7 mouse cellular contexts compared by ENCODE assay signal in the genomic region with DNA sequence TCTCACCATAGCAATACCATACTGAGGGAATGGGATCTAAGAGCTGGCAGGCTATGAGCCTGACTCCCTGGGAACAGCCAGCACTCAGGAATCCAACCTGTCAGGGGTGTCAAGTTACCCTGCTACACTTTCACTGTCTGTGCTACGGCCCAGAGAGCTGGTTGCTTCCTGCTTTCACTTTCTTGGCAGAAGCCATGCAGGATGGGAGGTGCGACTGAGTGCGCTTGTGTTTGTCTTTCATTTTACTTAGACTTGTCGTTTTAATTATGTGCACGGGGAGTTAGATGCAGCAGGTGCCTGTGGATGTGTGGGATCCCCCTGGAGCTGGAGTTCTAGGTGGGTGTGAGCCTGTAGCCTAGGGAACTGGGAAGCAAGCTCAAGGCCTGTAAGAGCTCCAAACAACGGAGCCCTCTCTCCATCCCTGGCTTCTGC. TPM values are rescaled to one million over a fixed set of nuclear protein-coding genes. Genes with fewer than 3 reads are reported as not detected.
DNase-seq lines count a peak whose midpoint lies in the region; ATAC-seq and TF ChIP-seq lines count a peak whose summit lies in the region.

No protein-coding gene starts in this region.

- no peaks in the 10 kb centered on the region for H3K9me3 ChIP-seq in kidney, embryonic 14.5 days (ENCODE audit: control insufficient read depth, low read length)

- H3K4me1 ChIP-seq in kidney, embryonic 14.5 days (ENCODE audit: control insufficient read depth, insufficient read depth, low read length), result peaks cover 22% of the 10 kb centered on the region
- H3K4me1 ChIP-seq in small intestine, adult 2 months (ENCODE audit: control insufficient read depth, insufficient read depth, insufficient read length, low read length), result peaks cover 2% of the 10 kb centered on the region; the same call in 1 of the 2 replicates

- no peak for TF ChIP-seq POLR2A in small intestine, adult 2 months (IDR thresholded peaks at IDR 0.05; ENCODE audit: low read depth, low read length)

- peak overlapping the region; percentile 52; the same call in 1 of the 2 replicates for H3K27ac ChIP-seq in kidney, embryonic 14.5 days (ENCODE audit: low read depth, low read length)
- no peak overlapping the region for H3K27ac ChIP-seq in small intestine, adult 2 months (ENCODE audit: insufficient read depth, low read depth, low read length)

- peak; percentile 32 for DNase-seq in 3T3-L1 (ENCODE audit: low read depth, low spot score)
- DNase-seq in B cell, adult 2 months, result peak; percentile 53 to 54
- no peak for DNase-seq in layer of hippocampus, adult 11-12 months (ENCODE audit: low spot score)
- DNase-seq in adrenal gland, postnatal 14 days, result no peak

- no peaks in the 10 kb centered on the region for H3K36me3 ChIP-seq in kidney, embryonic 14.5 days (ENCODE audit: control insufficient read depth, insufficient read depth, low read length)
- no peaks in the 10 kb centered on the region for H3K36me3 ChIP-seq in small intestine, adult 2 months (ENCODE audit: control insufficient read depth, insufficient read depth, low read length)

- WGBS in kidney, embryonic 14.5 days, result 5% methylated on average over 6 of the region's 6 CpGs
- 12% methylated on average over 6 of the region's 6 CpGs for WGBS in small intestine, adult 2 months

- H3K27me3 ChIP-seq in kidney, embryonic 14.5 days (ENCODE audit: control insufficient read depth, insufficient read depth, low read length), result no peaks in the 10 kb centered on the region
- H3K27me3 ChIP-seq in small intestine, adult 2 months (ENCODE audit: control insufficient read depth, insufficient read depth, low read length), result no peaks in the 10 kb centered on the region

- 0 out of 2 replicates have a peak overlapping the region, but pooled peaks have one; percentile 15 for H3K4me2 ChIP-seq in kidney, embryonic 14.5 days (replicated peaks; ENCODE audit: low read depth, low read length)

- H3K9ac ChIP-seq in kidney, embryonic 14.5 days (ENCODE audit: low read depth, low read length), result no peak overlapping the region

- no peak overlapping the region for H3K4me3 ChIP-seq in kidney, embryonic 14.5 days (ENCODE audit: low read length)
- 0 out of 2 replicates have a peak overlapping the region, but pooled peaks have one; percentile 23 for H3K4me3 ChIP-seq in small intestine, adult 2 months (ENCODE audit: low read depth, low read length)

- 0 out of 2 replicates have a peak, but pooled peaks have one; percentile 45 for ATAC-seq in erythroblast, adult 5-6 weeks (replicated peaks; ENCODE audit: low FRiP score, poor library complexity, severe bottlenecking)
- ATAC-seq in kidney, embryonic 14.5 days (ENCODE audit: low FRiP score, low TSS enrichment), result peak; percentile 74

- no peak for TF ChIP-seq CTCF in small intestine, adult 2 months (IDR thresholded peaks at IDR 0.05; ENCODE audit: extremely low read depth, insufficient read length, insufficient replicate concordance, low read depth, low read length)

RNA-seq across cellular contexts. Expression of gene Celsr1, which starts 25.9 kb away (rescaled TPM):
- total RNA-seq in erythroblast, adult 5-6 weeks (2015; ENCODE audit: low replicate concordance), result 0.38 and 1.5 TPM in 2 replicates
- total RNA-seq in erythroblast, adult 5-6 weeks (2017; ENCODE audit: low replicate concordance), result 0.60 and 0.98 TPM in 2 replicates
- polyA plus RNA-seq in kidney, embryonic 14.5 days (2014; fragmentation: Nextera tagmentation; extraction: Ambion mirVana), result 6.8 and 8.8 TPM in 2 replicates
- polyA plus RNA-seq in small intestine, adult 2 months (2012; rRNA removed), result 2.9 and 4.7 TPM in 2 replicates
- 4.5 and 4.6 TPM in 2 replicates for total RNA-seq in adrenal gland, postnatal 14 days (2021)

RNA-seq across cellular contexts. Expression of gene Gramd4, which starts 49.8 kb away (rescaled TPM):
- 3.3 and 7.3 TPM in 2 replicates for total RNA-seq in erythroblast, adult 5-6 weeks (2015; ENCODE audit: low replicate concordance)
- total RNA-seq in erythroblast, adult 5-6 weeks (2017; ENCODE audit: low replicate concordance), result 8.4 and 11.0 TPM in 2 replicates
- polyA plus RNA-seq in kidney, embryonic 14.5 days (2014; fragmentation: Nextera tagmentation; extraction: Ambion mirVana), result 6.5 and 9.7 TPM in 2 replicates
- polyA plus RNA-seq in small intestine, adult 2 months (2012; rRNA removed), result 10.5 and 25.1 TPM in 2 replicates
- total RNA-seq in adrenal gland, postnatal 14 days (2021), result 16.1 and 17.5 TPM in 2 replicates

Comparison
In these comparisons a context has a peak if more than half of its experiments do, and no peak if none do; other contexts are left out.
1. DNase-seq: peak in 3T3-L1 (single experiment) and B cell, adult 2 months (2 of 2); none in layer of hippocampus, adult 11-12 months (single experiment) and adrenal gland, postnatal 14 days (single experiment).